Mouse (Mus musculus): ENCODE results near the gene Tcta. TPM values are rescaled to one million over a fixed set of nuclear protein-coding genes. Genes with fewer than 3 reads are reported as not detected.
"Not testable (repeated sequence)": the region's sequence is repeated elsewhere in the genome, so short reads cannot be mapped to it uniquely, and the experiment has no call there.

Gene Tcta
- polyA plus RNA-seq, 1 experiment from 2014 or later = 37.6 TPM

DNA sequence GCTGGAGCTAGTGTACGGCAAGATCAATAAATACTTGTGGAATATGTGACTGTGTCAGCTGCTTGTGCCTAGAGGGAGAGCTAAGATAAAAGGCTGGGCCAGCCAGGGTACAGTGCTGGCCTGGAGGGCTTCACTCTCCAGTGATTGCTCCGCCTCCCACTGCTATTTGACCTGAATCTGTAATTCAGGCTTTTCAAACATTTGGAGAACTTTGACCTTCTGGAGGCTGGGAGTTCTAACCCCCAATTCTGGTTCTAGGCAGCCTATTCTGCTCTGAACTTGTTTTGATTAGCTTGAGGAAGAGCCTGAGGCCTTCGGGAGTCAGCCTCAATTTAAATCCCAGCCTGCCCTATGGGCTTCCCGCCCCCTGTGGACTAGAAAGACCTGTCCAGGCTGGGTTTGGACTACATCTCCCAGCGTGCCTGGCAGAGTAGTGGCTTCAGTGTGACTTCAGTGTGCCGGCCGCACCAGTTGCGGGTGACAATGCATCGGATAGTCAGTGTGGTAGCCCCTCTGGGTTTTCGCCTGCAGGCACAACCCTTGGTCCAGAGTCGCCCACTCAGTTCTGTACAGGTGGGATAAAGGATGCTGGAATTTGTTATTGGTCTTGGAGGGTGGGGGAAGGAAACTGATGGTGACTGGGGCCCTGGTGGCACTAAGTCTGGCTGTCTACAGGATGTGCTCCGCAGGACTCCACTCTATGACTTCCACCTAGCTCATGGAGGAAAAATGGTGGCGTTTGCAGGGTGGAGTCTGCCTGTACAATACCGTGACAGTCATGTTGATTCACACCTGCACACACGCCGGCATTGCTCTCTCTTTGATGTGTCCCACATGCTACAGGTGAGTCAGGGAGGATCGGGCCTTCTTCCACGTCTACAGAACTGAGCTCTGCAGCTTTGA, 9.3 kb downstream of the Tcta start, which contains the start of gene Amt:
Gene Amt (plus strand): TSS at position 401 of the 903 bp plus-strand sequence.
- H3K9ac ChIP-seq (replicated peaks; ENCODE audit: low read depth, low read length) = peak within 1 kb of the TSS; percentile 23; the same call in 1 of the 2 replicates
- no peaks in the 10 kb centered on the region for H3K9me3 ChIP-seq (ENCODE audit: control insufficient read depth, low read length)
- peak within 1 kb of the TSS; percentile 24 for H3K4me2 ChIP-seq (ENCODE audit: low read length)
- peaks cover 7% of the 10 kb centered on the region for H3K36me3 ChIP-seq (ENCODE audit: control insufficient read depth, insufficient read depth)
- 19% methylated on average over 18 of the region's 18 CpGs for WGBS
- peak within 1 kb of the TSS; percentile 8 for H3K4me3 ChIP-seq (replicated peaks; ENCODE audit: low read length)
- ATAC-seq = peak; percentile 61
- 0 out of 2 replicates have a peak, but pooled peaks cover 2% of the 10 kb centered on the region for H3K4me1 ChIP-seq (replicated peaks; ENCODE audit: control insufficient read depth, insufficient read depth, low read length)
- no peaks in the 10 kb centered on the region for H3K27me3 ChIP-seq (replicated peaks; ENCODE audit: control insufficient read depth, insufficient read depth, low read length)
- H3K27ac ChIP-seq (ENCODE audit: low read length) = no peak within 1 kb of the TSS

- ATAC-seq = no peak
These were observed 15.2 kb downstream of the Tcta start for GRCm38 (mm10) chr9:108290773-108291172.

GRCm38 (mm10) chr9:108290016-108290750, 15.8 kb downstream of the Tcta start, which contains the start of gene Nicn1:
Gene Nicn1 (plus strand): TSS chr9:108290429.
- H3K27me3 ChIP-seq (replicated peaks; ENCODE audit: control insufficient read depth, insufficient read depth, low read length) = no peaks in the 10 kb centered on the region
- under 1% methylated on average over 32 of the region's 32 CpGs for WGBS
- peak; percentile 99 for ATAC-seq
- H3K36me3 ChIP-seq (ENCODE audit: control insufficient read depth, insufficient read depth) = peaks cover 4% of the 10 kb centered on the region
- H3K4me3 ChIP-seq (replicated peaks; ENCODE audit: low read length) = peak within 1 kb of the TSS; percentile 69
- peak within 1 kb of the TSS; percentile 99 for H3K27ac ChIP-seq (ENCODE audit: low read length)
- peak within 1 kb of the TSS; percentile 80 for H3K4me2 ChIP-seq (ENCODE audit: low read length)
- no peaks in the 10 kb centered on the region for H3K9me3 ChIP-seq (ENCODE audit: control insufficient read depth, low read length)
- peak within 1 kb of the TSS; percentile 84 for H3K9ac ChIP-seq (replicated peaks; ENCODE audit: low read depth, low read length)
- peaks cover 8% of the 10 kb centered on the region for H3K4me1 ChIP-seq (replicated peaks; ENCODE audit: control insufficient read depth, insufficient read depth, low read length)

More at GRCm38 (mm10) chr9:108290773-108291172, 15.2 kb downstream of the Tcta start:
- peaks cover 4% of the 10 kb centered on the region for H3K36me3 ChIP-seq (ENCODE audit: control insufficient read depth, insufficient read depth)
- peak overlapping the region; percentile 69 for H3K4me3 ChIP-seq (replicated peaks; ENCODE audit: low read length)
- peak overlapping the region; percentile 76 for H3K9ac ChIP-seq (replicated peaks; ENCODE audit: low read depth, low read length)
- peak overlapping the region; percentile 67 for H3K4me2 ChIP-seq (ENCODE audit: low read length)
- WGBS = 42% methylated on average over 6 of the region's 6 CpGs
- no peaks in the 10 kb centered on the region for H3K27me3 ChIP-seq (replicated peaks; ENCODE audit: control insufficient read depth, insufficient read depth, low read length)
- H3K4me1 ChIP-seq (replicated peaks; ENCODE audit: control insufficient read depth, insufficient read depth, low read length) = peaks cover 8% of the 10 kb centered on the region
- no peaks in the 10 kb centered on the region for H3K9me3 ChIP-seq (ENCODE audit: control insufficient read depth, low read length)
- H3K27ac ChIP-seq (ENCODE audit: low read length) = peak overlapping the region; percentile 87

DNA sequence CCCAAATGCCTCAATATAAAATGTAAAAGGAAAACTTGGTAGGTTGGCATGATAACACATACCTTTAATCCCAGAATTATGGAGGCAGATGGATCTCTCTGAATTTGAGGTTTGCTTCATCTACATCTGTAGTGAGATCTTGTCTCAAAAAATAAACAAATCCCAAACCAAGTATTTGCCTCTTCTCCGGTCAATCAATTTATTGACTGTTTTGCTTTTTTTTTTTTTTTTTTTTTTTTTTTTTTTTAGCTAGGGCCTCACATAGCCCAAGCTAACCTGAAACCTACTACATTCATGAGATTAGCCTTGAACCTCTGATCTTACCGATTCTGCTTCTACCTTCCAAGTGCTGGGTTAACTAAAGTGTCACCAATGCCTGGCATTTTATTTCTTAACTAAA, 16.6 kb downstream of the Tcta start:
- H3K9ac ChIP-seq (replicated peaks; ENCODE audit: low read depth, low read length) = peak overlapping the region; percentile 84

DNA sequence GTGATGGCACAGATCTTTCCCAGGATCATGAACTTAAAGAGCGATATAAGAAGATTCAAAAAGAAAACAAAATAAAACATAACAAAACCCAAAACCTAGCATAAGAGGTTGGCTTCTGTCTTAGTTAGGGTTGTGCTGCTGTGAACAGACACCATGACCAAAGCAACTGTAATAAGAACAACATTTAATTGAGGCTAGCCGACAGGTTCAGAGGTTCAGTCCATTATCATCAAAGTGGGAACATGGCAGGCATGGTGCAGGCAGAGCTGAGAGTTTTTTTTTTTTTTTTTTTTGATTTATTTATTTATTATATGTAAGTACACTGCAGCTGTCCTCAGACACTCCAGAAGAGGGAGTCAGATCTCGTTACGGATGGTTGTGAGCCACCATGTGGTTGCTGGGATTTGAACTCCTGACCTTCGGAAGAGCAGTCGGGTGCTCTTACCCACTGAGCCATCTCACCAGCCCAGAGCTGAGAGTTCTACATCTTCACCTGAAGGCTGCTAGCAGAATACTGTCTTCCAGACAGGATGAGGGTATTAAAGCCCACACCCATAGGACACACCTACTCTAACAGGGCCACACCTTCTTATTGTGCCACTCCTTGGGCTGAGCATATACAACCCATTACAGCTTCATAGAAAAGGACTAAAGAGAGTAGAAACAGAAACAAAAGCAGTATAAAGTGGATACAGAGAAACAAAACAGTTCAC, 18.3 kb downstream of the Tcta start:
- not testable (repeated sequence) for H3K27me3 ChIP-seq (replicated peaks; ENCODE audit: control insufficient read depth, insufficient read depth, low read length); H3K4me3 ChIP-seq (replicated peaks; ENCODE audit: low read length); H3K4me2 ChIP-seq (ENCODE audit: low read length); ATAC-seq; H3K9me3 ChIP-seq (ENCODE audit: control insufficient read depth, low read length); H3K4me1 ChIP-seq (replicated peaks; ENCODE audit: control insufficient read depth, insufficient read depth, low read length); H3K9ac ChIP-seq (replicated peaks; ENCODE audit: low read depth, low read length); H3K27ac ChIP-seq (ENCODE audit: low read length); H3K36me3 ChIP-seq (ENCODE audit: control insufficient read depth, insufficient read depth)
- 90% methylated on average over 4 of the region's 6 CpGs for WGBS

More for the DNA sequence above, 16.6 kb downstream of the Tcta start:
- Histone ChIP-seq H3K27me3 (replicated peaks; ENCODE audit: control insufficient read depth, insufficient read depth, low read length) (no peaks in the 10 kb centered on the region), H3K27ac (ENCODE audit: low read length) (peak overlapping the region; percentile 99), H3K4me1 (replicated peaks; ENCODE audit: control insufficient read depth, insufficient read depth, low read length) (peaks cover 8% of the 10 kb centered on the region), H3K36me3 (ENCODE audit: control insufficient read depth, insufficient read depth) (peaks cover 4% of the 10 kb centered on the region; the same call in 1 of the 2 replicates), H3K4me2 (ENCODE audit: low read length) (peak overlapping the region; percentile 80), H3K4me3 (replicated peaks; ENCODE audit: low read length) (peak overlapping the region; percentile 69), H3K9me3 (ENCODE audit: control insufficient read depth, low read length) (no peaks in the 10 kb centered on the region)
- no peak for ATAC-seq
- 61% methylated on average over 2 of the region's 2 CpGs for WGBS

DNA sequence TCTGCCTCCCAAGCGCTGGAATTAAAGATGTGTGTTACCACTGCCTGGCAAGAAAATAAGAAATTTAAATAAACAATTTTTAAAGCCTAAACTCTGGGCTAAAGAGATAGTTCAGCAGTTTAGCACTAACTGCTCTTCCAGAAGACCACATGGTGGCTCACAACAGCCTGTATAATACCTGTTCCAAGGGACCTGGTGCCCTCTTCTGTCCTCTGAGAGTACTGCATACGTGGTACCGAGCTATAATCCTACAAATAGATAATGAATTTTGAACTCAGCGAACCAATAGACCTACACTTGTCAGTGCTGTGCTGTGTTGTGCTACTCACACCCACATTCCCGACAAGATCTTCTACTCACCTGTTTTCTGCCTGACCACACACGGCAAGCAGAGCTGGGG, 21.6 kb downstream of the Tcta start:
- no peak overlapping the region for H3K9ac ChIP-seq (replicated peaks; ENCODE audit: low read depth, low read length)
- ATAC-seq = peak; percentile 73

GRCm38 (mm10) chr9:108280071-108280828, 25.7 kb downstream of the Tcta start:
- no peaks in the 10 kb centered on the region for H3K9me3 ChIP-seq (ENCODE audit: control insufficient read depth, low read length)
- no peak overlapping the region for H3K9ac ChIP-seq (replicated peaks; ENCODE audit: low read depth, low read length)
- no peak overlapping the region for H3K27ac ChIP-seq (ENCODE audit: low read length)
- 47% methylated on average over 8 of the region's 8 CpGs for WGBS
- no peak overlapping the region for H3K4me3 ChIP-seq (replicated peaks; ENCODE audit: low read length)
- H3K4me2 ChIP-seq (ENCODE audit: low read length) = no peak overlapping the region
- no peaks in the 10 kb centered on the region for H3K4me1 ChIP-seq (replicated peaks; ENCODE audit: control insufficient read depth, insufficient read depth, low read length)
- no peaks in the 10 kb centered on the region for H3K27me3 ChIP-seq (replicated peaks; ENCODE audit: control insufficient read depth, insufficient read depth, low read length)
- no peak for ATAC-seq
- no peaks in the 10 kb centered on the region for H3K36me3 ChIP-seq (ENCODE audit: control insufficient read depth, insufficient read depth)

More for the DNA sequence above, 21.6 kb downstream of the Tcta start:
- no peak overlapping the region for H3K4me2 ChIP-seq (ENCODE audit: low read length)
- H3K4me1 ChIP-seq (replicated peaks; ENCODE audit: control insufficient read depth, insufficient read depth, low read length) = no peaks in the 10 kb centered on the region; the same call in 1 of the 2 replicates
- WGBS = 15% methylated on average over 6 of the region's 6 CpGs
- H3K36me3 ChIP-seq (ENCODE audit: control insufficient read depth, insufficient read depth) = no peaks in the 10 kb centered on the region
- H3K27me3 ChIP-seq (replicated peaks; ENCODE audit: control insufficient read depth, insufficient read depth, low read length) = no peaks in the 10 kb centered on the region
- no peaks in the 10 kb centered on the region for H3K9me3 ChIP-seq (ENCODE audit: control insufficient read depth, low read length)
- H3K4me3 ChIP-seq (replicated peaks; ENCODE audit: low read length) = no peak overlapping the region
- no peak overlapping the region for H3K27ac ChIP-seq (ENCODE audit: low read length)

DNA sequence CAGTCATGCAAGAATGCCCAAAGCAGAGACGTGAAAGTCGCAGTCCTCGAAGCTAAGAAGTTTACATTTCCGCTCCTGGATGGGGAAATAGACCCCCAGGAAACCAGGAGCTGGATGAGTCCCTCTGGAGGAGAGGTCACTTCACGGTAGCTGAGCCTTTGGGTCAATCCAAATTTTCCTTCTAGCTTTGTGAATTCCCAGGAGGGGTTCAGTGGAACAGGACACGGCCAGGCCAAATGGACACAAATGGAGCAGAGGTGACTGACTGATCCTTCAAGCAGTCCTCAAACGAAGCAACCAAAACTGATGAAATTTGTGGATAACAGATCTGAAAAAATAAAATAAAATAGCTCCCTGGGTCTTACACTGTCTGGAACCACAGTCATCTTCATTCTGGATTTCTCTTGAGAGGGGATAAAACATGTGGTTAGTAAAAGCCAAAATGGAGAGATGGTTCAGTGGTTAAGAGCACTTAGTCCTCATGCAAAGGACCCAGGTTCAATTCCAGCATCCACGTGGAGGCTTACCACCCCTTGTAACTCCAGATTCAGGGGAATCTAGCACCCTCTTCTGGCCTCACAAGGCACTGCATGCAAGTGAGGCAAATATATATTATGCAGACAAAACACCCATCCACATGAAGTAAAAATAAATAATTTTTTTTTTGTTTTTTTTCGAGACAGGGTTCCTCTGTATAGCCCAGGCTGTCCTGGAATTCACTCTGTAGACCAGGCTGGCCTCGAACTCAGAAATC, 27.1 kb downstream of the Tcta start:
- H3K27me3 ChIP-seq (replicated peaks; ENCODE audit: control insufficient read depth, insufficient read depth, low read length) = no peaks in the 10 kb centered on the region
- H3K36me3 ChIP-seq (ENCODE audit: control insufficient read depth, insufficient read depth) = no peaks in the 10 kb centered on the region
- WGBS = 65% methylated on average over 10 of the region's 10 CpGs
- H3K27ac ChIP-seq (ENCODE audit: low read length) = no peak overlapping the region
- H3K9me3 ChIP-seq (ENCODE audit: control insufficient read depth, low read length) = no peaks in the 10 kb centered on the region
- no peak overlapping the region for H3K9ac ChIP-seq (replicated peaks; ENCODE audit: low read depth, low read length)
- no peaks in the 10 kb centered on the region for H3K4me1 ChIP-seq (replicated peaks; ENCODE audit: control insufficient read depth, insufficient read depth, low read length)
- H3K4me3 ChIP-seq (replicated peaks; ENCODE audit: low read length) = no peak overlapping the region
- H3K4me2 ChIP-seq (ENCODE audit: low read length) = no peak overlapping the region
- ATAC-seq = no peak

Measured in forebrain, embryonic 16.5 days (tissue).